Comparison of ENCODE assay signal across 8 mouse cellular contexts in genomic region chr13:117289494-117290270, GRCm38 (mm10).
DNase-seq lines count a peak whose midpoint lies in the region; ATAC-seq and TF ChIP-seq lines count a peak whose summit lies in the region.

No protein-coding gene starts in this region.

- peak overlapping the region; percentile 49 for H3K4me2 ChIP-seq in embryonic facial prominence, embryonic 13.5 days
- peak overlapping the region; percentile 63 for H3K4me2 ChIP-seq in heart, embryonic 16.5 days (ENCODE audit: low read depth, low read length)
- H3K4me2 ChIP-seq in stomach, embryonic 15.5 days: peak overlapping the region; percentile 46

- peak; percentile 69 for DNase-seq in kidney, postnatal 14 days
- DNase-seq in liver, adult 2 months (ENCODE audit: extremely low read depth, low read depth, low spot score): peak; percentile 39
- peak; percentile 84 for DNase-seq in naive thymus-derived CD4-positive, alpha-beta T cell, adult 2 months (ENCODE audit: low read depth)

- H3K4me1 ChIP-seq in bone marrow, adult 2 months (ENCODE audit: control insufficient read depth, insufficient read depth, low read length): peaks cover 3% of the 10 kb centered on the region; the same call in 1 of the 2 replicates
- H3K4me1 ChIP-seq in embryonic facial prominence, embryonic 13.5 days: peaks cover 4% of the 10 kb centered on the region; the same call in 1 of the 2 replicates
- H3K4me1 ChIP-seq in heart, embryonic 16.5 days (ENCODE audit: control insufficient read depth, insufficient read depth, low read length): peaks cover 2% of the 10 kb centered on the region; the same call in 1 of the 2 replicates
- H3K4me1 ChIP-seq in liver, adult 2 months (ENCODE audit: control insufficient read depth, insufficient read depth, low read length): no peaks in the 10 kb centered on the region
- H3K4me1 ChIP-seq in stomach, embryonic 15.5 days: no peaks in the 10 kb centered on the region

- H3K27ac ChIP-seq in bone marrow, adult 2 months (ENCODE audit: control insufficient read depth, insufficient read depth, low read depth, low read length, poor library complexity): no peak overlapping the region
- H3K27ac ChIP-seq in embryonic facial prominence, embryonic 13.5 days: no peak overlapping the region
- H3K27ac ChIP-seq in heart, embryonic 16.5 days (ENCODE audit: low read length): no peak overlapping the region
- no peak overlapping the region for H3K27ac ChIP-seq in liver, adult 2 months (replicated peaks; ENCODE audit: insufficient read depth, low read depth, low read length)
- no peak overlapping the region for H3K27ac ChIP-seq in stomach, embryonic 15.5 days

- no peaks in the 10 kb centered on the region for H3K9me3 ChIP-seq in embryonic facial prominence, embryonic 13.5 days
- H3K9me3 ChIP-seq in heart, embryonic 16.5 days (replicated peaks; ENCODE audit: control insufficient read depth, low read length): no peaks in the 10 kb centered on the region
- H3K9me3 ChIP-seq in stomach, embryonic 15.5 days: no peaks in the 10 kb centered on the region

- 0 out of 2 replicates have a peak, but pooled peaks have one; percentile 16 for TF ChIP-seq CTCF in bone marrow, adult 2 months (IDR thresholded peaks at IDR 0.05; ENCODE audit: control insufficient read depth, insufficient read depth, low read length)
- TF ChIP-seq CTCF in liver, adult 2 months (IDR thresholded peaks at IDR 0.05; ENCODE audit: low read depth, low read length): peak; percentile 33

- 31% methylated on average over 17 of the region's 17 CpGs for WGBS in bone marrow, adult 2 months
- WGBS in embryonic facial prominence, embryonic 13.5 days: 31% methylated on average over 17 of the region's 17 CpGs
- 25% methylated on average over 17 of the region's 17 CpGs for WGBS in heart, embryonic 16.5 days
- WGBS in liver, adult 2 months: 31% methylated on average over 17 of the region's 17 CpGs
- WGBS in stomach, embryonic 15.5 days: 25% methylated on average over 17 of the region's 17 CpGs

- TF ChIP-seq POLR2A in bone marrow, adult 2 months (IDR thresholded peaks at IDR 0.05; ENCODE audit: borderline replicate concordance, control insufficient read depth, low read depth, low read length): no peak
- no peak for TF ChIP-seq POLR2A in liver, adult 2 months (IDR thresholded peaks at IDR 0.05; ENCODE audit: extremely low read depth, insufficient read depth, low read length)

- no peaks in the 10 kb centered on the region for H3K27me3 ChIP-seq in embryonic facial prominence, embryonic 13.5 days
- no peaks in the 10 kb centered on the region for H3K27me3 ChIP-seq in heart, embryonic 16.5 days (ENCODE audit: control insufficient read depth, insufficient read depth, low read length)
- H3K27me3 ChIP-seq in liver, adult 2 months (ENCODE audit: control insufficient read depth, insufficient read depth, low read length): 0 out of 2 replicates have a peak, but pooled peaks cover 3% of the 10 kb centered on the region
- H3K27me3 ChIP-seq in stomach, embryonic 15.5 days (replicated peaks): no peaks in the 10 kb centered on the region

- no peaks in the 10 kb centered on the region for H3K79me2 ChIP-seq in liver, adult 2 months (ENCODE audit: control insufficient read depth, insufficient read depth, low read length)

- ATAC-seq in CD4-positive, CD25-positive, alpha-beta regulatory T cell, adult 4 months: peak; percentile 80
- peak; percentile 32; the same call in 1 of the 2 replicates for ATAC-seq in embryonic facial prominence, embryonic 13.5 days (ENCODE audit: insufficient number of reproducible peaks, insufficient read depth, low FRiP score, low TSS enrichment, low read depth)
- peak; percentile 49; the same call in 1 of the 2 replicates for ATAC-seq in heart, embryonic 16.5 days (replicated peaks; ENCODE audit: extremely low read depth, insufficient read depth, low FRiP score)
- ATAC-seq in stomach, embryonic 15.5 days (ENCODE audit: insufficient read depth, low FRiP score, low read depth): peak; percentile 53; the same call in 1 of the 2 replicates

- H3K4me3 ChIP-seq in bone marrow, adult 2 months (replicated peaks; ENCODE audit: control insufficient read depth, low read depth, low read length): no peak overlapping the region
- H3K4me3 ChIP-seq in embryonic facial prominence, embryonic 13.5 days: 0 out of 2 replicates have a peak overlapping the region, but pooled peaks have one; percentile 16
- peak overlapping the region; percentile 40 for H3K4me3 ChIP-seq in heart, embryonic 16.5 days (ENCODE audit: low read length)
- H3K4me3 ChIP-seq in liver, adult 2 months (ENCODE audit: insufficient read depth, low read depth, low read length): no peak overlapping the region
- peak overlapping the region; percentile 22; the same call in 1 of the 2 replicates for H3K4me3 ChIP-seq in stomach, embryonic 15.5 days (replicated peaks)

- no peaks in the 10 kb centered on the region for H3K36me3 ChIP-seq in embryonic facial prominence, embryonic 13.5 days
- H3K36me3 ChIP-seq in heart, embryonic 16.5 days (ENCODE audit: control insufficient read depth, insufficient read depth): no peaks in the 10 kb centered on the region
- no peaks in the 10 kb centered on the region for H3K36me3 ChIP-seq in liver, adult 2 months (ENCODE audit: control insufficient read depth, insufficient read depth, low read length)
- H3K36me3 ChIP-seq in stomach, embryonic 15.5 days: no peaks in the 10 kb centered on the region

- no peak overlapping the region for H3K9ac ChIP-seq in embryonic facial prominence, embryonic 13.5 days
- H3K9ac ChIP-seq in heart, embryonic 16.5 days (ENCODE audit: low read length): peak overlapping the region; percentile 62
- no peak overlapping the region for H3K9ac ChIP-seq in liver, adult 2 months (ENCODE audit: low read depth, low read length)
- H3K9ac ChIP-seq in stomach, embryonic 15.5 days: no peak overlapping the region

Comparison
In these comparisons a context has a peak if more than half of its experiments do, and no peak if none do; other contexts are left out.
1. H3K4me3 ChIP-seq: peak in embryonic facial prominence, embryonic 13.5 days (single experiment), heart, embryonic 16.5 days (single experiment) and stomach, embryonic 15.5 days (single experiment); none in bone marrow, adult 2 months (single experiment) and liver, adult 2 months (single experiment).
2. Peak in every context shown above with its lines, with median percentiles within 50 percentile points of each other: ATAC-seq, H3K4me2 ChIP-seq and DNase-seq.